Mouse (Mus musculus): Measurements from ENCODE around the gene Mrpl19. TPM values are rescaled to one million over a fixed set of nuclear protein-coding genes. Genes with fewer than 3 reads are reported as not detected.
A peak's percentile ranks its signal among the peaks of the same experiment; 100 is the strongest.

Mrpl19 gene
- total RNA-seq, 4 experiments from 2014 or later = 32.4 to 41.1 (median 34.5) TPM

DNA sequence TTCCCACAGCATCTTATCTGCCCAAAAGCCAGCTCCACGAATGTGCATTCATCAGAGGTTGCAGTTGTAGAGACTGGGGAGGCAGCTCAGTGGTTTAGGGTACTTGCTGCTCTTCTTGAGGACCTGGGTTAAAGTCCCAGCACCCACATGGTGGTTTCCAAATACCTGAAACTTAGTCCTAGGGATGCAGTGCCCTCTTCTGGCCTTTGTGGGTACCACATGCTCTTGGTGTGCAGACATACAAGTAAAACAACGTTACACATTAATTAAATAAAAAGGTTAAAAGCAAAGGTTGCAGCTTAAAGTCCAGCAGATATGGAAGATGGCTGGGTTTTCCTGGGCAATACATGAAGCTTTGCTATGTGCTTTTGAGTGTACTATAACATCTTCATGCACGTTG lies 32.5 kb downstream of the Mrpl19 start:
- DNase-seq (ENCODE audit: low spot score in 2 of 2) = no peak

DNA sequence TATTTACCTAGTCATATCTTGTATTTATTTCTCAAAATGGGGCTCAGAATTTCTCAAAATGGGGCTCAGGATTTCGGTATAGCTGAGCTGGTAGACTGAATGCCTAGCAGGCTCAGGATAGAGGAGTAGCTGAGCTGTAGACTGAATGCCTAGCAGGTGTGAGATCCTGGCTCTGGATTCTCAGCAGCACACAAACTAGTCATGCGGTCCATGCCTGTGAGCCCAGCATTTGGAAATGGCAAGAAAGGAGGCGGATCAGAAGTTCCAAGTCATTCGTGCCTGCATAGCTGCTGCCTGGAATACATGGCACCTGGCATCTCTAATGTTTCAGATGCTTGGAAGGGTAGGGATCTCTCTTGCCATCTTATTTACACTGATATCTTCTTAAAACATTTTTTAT lies 36.4 kb downstream of the Mrpl19 start:
- DNase-seq (ENCODE audit: low spot score in 2 of 2) = no peak

DNA sequence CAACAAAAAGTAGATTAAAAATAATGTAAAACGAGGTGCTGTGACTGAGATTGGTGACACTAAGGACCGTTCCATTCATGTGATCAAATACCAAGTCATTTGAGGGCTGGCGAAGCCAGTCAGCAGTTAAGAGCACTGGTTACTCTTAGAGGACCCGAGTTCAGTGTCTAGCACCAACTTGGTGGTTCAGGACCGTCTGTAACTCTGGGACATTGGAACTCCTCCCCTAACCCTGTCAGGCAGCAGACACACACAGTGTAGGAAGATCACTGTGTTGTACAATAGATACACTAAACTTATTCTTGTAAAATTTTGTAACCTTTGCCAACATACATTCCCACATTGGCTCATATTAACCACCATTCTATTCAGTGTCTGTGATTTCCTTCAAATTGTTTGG lies 41.5 kb downstream of the Mrpl19 start:
- DNase-seq (ENCODE audit: low spot score in 2 of 2) = no peak

DNA sequence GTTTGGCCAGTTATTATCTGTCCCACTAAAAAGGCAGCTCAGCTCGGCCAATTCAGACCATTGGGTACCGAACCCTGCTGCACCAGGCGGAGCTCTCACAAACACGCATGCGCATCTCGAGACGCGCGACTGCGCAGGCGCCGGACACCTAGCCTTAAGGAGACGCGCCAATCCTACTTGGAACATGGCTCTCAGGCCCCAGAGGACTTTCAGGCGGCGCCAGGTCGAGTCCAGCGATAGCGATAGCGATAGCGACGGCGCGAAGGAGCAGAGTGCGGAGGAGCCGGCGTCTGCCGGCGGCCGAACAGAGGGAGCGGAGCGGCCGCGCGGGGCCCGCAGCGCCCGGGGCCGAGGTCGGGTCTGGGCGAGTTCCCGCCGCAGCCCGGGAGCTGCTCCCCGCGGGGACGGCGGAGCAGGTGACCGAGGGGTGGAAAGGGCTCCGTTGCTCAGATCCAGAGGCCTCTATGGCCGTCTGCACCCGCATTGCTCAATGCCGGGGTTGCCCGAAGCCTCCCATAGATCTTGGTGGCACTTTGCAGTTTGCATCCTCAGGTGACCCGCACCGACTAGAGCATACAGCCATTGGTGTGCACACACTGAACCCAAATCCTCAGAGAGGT lies 42.1 kb downstream of the Mrpl19 start, which contains the start of gene Gcfc2:
Gcfc2 (plus strand) TSS at position 147 of the 620 bp plus-strand sequence.
- peak; percentile 87 to 95 for DNase-seq (ENCODE audit: low spot score in 2 of 2)

DNA sequence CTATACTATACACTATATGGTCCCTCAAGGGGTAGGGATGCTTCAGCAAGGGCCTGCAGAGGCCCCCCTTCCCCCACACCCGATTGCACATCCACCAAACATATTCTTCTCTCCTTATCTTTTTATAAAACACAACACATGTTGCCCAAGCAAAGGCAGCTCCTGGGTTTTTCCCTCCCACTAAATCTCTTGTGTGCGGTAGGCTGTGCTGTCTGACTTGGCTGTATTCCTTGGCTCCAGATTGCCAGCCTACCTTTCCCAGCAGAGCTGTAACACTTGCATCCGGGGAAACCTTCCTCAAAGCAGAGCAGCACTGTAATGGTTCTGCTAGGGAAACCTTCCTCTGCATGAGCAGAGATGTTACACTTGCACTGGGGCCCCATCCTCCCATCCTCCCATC lies 53.6 kb downstream of the Mrpl19 start:
- peak in 1 of 2 experiments; percentile 80 for DNase-seq (ENCODE audit: low spot score in 2 of 2)

DNA sequence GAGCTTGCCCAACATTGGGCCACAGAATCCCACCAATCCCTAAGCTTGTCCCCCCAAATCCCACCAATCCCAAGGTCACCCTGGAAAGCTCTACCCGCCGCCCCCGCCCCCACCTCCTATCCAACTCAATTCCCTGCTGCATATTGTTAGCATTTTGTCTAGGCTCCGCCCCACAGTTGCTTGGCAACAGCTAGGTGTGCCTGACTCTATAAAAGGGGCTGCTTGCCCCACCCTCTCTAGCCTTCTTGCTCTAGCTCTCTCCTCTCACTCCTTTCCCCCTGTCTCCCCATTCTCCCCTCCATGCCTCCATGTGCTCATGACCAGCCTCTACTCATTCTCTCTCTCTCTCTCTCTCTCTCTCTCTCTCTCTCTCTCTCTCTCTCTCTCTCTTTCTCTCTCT lies 54.0 kb downstream of the Mrpl19 start:
- no peak for DNase-seq (ENCODE audit: low spot score in 2 of 2)

DNA sequence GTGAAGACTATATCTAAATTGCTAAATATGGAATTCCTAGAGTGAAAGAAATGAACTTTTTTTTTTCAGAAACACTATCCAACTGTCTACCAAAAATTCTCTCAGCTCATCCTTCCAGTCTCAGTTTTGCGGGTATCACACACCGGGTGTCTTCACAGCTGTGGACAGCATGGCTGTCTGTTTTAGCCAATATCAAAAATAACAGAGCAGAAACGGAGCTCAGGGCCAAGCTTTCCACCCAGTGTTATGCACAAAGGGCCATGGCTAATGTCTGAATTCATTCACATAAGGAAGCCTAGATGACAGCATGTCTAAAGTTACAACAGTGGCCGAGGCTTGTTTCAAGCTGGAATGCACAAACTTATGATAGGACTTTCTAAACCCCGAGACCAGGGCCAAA lies 54.5 kb downstream of the Mrpl19 start:
- no peak for DNase-seq (ENCODE audit: low spot score in 2 of 2)

DNA sequence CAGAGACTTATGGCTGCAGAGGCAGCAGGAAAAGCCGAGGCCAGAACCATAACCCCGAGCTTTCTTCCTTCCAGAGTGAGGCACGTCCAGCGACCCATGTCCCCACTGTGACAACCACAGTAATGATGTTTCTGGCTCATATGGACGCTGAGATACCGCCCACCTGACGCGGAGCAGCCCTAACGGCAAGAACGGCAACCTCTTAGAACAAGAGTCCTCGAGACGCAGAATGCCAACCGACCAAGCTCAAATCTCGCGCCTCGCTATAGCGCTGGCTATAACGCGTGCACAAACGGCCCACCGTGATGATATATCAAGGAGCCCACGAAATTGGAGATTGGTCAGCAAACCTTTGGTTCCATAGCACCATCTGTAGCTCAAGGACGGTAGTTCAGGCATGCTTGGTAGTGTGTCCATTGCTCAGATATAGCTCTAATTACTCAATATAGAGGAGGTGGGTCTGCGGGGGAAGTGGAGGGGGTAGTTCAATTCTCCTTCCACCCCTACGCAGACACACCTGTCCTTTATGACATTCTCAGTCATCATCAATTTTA lies 55.4 kb downstream of the Mrpl19 start:
- no peak for DNase-seq (ENCODE audit: low spot score in 2 of 2)

Other genes starting within 250 kb of the Mrpl19 start
- 10 to 100 TPM in 3 of 4 experiments, 1 to 10 TPM in 1; 8.2 to 13.7 (median 10.7) TPM for gene Gcfc2, start 42.3 kb downstream of the Mrpl19 start, total RNA-seq (2022)
- gene Eva1a, start 75.1 kb upstream of the Mrpl19 start, total RNA-seq (2022) = 10 to 100 TPM; 10.2 to 13.8 (median 13.0) TPM